Mouse (Mus musculus): ENCODE measurements around the gene Foxf2. TPM values are rescaled to one million over a fixed set of nuclear protein-coding genes. Genes with fewer than 3 reads are reported as not detected.

Gene Foxf2
- total and polyA plus RNA-seq, 2 experiments from 2014 or later = not detected

DNA sequence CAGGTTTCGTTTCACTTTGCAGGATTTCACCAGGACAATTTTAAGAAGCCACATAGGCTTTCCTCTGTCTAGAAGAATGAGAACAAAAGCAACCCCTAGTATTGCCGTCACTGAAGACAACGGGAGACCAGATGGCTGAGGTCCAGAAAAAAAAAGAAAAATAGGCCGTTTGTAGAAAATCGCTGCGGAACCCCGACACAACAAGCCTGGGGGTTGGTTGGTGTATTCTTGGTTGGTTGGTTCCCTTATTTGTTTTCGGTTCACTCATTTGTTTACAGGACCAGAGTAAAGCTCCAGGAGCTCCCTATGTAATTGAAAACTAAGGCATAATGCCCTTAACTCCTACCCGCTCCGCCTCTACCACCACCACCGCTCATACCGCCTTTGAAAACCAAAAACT is 7.6 kb upstream of the Foxf2 start:
- Histone ChIP-seq H3K36me3 (replicated peaks; ENCODE audit: control insufficient read depth, insufficient read depth, low read length) (no peaks in the 10 kb centered on the region), H3K4me2 (ENCODE audit: low read depth, low read length) (peak overlapping the region; percentile 60), H3K27me3 (ENCODE audit: control insufficient read depth, insufficient read depth, low read length) (peaks cover 100% of the 10 kb centered on the region), H3K4me1 (ENCODE audit: control insufficient read depth, insufficient read depth) (no peaks in the 10 kb centered on the region), H3K9ac (replicated peaks; ENCODE audit: low read depth, low read length) (no peak overlapping the region), H3K4me3 (ENCODE audit: low read depth, low read length) (peak overlapping the region; percentile 40), H3K9me3 (replicated peaks; ENCODE audit: control insufficient read depth, low read length) (no peaks in the 10 kb centered on the region), H3K27ac (ENCODE audit: low read depth) (no peak overlapping the region)
- WGBS = 3% methylated on average over 12 of the region's 12 CpGs
- DNase-seq (ENCODE audit: low spot score) = no peak
- no peak for TF ChIP-seq CTCF (IDR thresholded peaks at IDR 0.05; ENCODE audit: low read depth)
- no peak for TF ChIP-seq EP300 (IDR thresholded peaks at IDR 0.05; ENCODE audit: low read depth)
- no peak for ATAC-seq (ENCODE audit: insufficient read depth, low read depth)

DNA sequence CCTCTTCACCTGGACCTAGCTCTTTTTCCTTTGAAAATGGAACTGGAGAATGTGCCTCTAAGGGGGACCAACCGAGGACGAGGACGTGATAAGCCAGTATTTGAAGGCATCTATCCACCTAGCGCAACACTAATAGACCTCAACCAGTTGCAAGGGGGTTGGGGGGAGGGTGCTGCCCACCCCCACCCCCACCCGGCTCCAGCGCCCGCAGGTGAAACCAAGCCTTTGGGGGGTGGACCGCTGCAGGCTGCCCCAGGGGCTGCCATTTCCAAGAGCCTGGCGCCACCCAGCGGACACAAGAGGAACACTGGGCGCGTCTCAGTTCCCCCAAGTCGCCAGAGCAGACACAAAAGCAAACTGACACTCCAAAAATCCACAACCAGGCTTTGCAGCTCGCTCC is 7.2 kb upstream of the Foxf2 start:
- H3K27me3 ChIP-seq (ENCODE audit: control insufficient read depth, insufficient read depth, low read length) = peaks cover 100% of the 10 kb centered on the region
- TF ChIP-seq CTCF (IDR thresholded peaks at IDR 0.05; ENCODE audit: low read depth) (peak; percentile 78), EP300 (IDR thresholded peaks at IDR 0.05; ENCODE audit: low read depth) (no peak)
- H3K9ac ChIP-seq (replicated peaks; ENCODE audit: low read depth, low read length) = no peak overlapping the region
- H3K9me3 ChIP-seq (replicated peaks; ENCODE audit: control insufficient read depth, low read length) = no peaks in the 10 kb centered on the region
- no peak overlapping the region for H3K27ac ChIP-seq (ENCODE audit: low read depth)
- peak overlapping the region; percentile 60 for H3K4me2 ChIP-seq (ENCODE audit: low read depth, low read length)
- ATAC-seq (ENCODE audit: insufficient read depth, low read depth) (peak; percentile 60; the same call in 1 of the 2 replicates), DNase-seq (ENCODE audit: low spot score) (peak; percentile 40)
- H3K36me3 ChIP-seq (replicated peaks; ENCODE audit: control insufficient read depth, insufficient read depth, low read length) = no peaks in the 10 kb centered on the region
- H3K4me1 ChIP-seq (ENCODE audit: control insufficient read depth, insufficient read depth) = no peaks in the 10 kb centered on the region
- WGBS = 3% methylated on average over 14 of the region's 14 CpGs
- peak overlapping the region; percentile 40 for H3K4me3 ChIP-seq (ENCODE audit: low read depth, low read length)

DNA sequence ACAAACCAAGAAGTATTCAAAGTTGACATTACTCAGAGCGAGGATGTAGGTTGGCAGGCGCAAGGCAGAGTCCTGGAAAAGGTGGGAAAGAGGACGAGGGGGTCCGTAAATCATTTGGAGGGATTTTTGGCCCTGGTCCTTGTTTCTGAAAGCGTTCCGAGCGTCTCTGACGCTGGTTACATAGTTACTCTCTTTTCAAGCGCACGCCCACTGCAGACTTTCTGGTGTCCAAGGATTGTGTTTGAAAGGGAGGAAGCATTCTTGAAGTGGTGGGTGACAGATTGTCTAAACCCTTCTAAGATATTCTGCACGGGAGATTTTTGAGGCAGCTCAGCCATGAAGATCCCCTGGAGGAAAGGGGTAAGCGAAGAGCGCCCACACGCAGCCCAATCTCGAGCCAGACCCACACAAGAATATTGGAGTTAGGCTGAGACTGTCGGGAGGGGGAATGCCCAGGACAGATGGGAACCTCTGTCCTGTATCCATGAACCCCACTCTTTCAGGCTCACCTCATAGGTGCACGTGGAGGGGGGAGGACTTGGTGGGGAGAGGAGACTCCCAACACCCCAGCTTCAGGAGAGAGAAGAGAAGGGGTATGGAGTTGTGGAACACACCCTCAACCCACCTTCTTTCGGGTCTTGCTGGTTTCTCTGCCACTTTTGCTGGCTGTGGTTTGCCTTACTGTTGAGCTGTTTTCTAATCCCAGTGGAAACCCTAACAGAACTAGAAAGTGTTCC is 6.5 kb upstream of the Foxf2 start:
- no peak overlapping the region for H3K4me2 ChIP-seq (ENCODE audit: low read depth, low read length)
- H3K36me3 ChIP-seq (replicated peaks; ENCODE audit: control insufficient read depth, insufficient read depth, low read length) = no peaks in the 10 kb centered on the region
- no peaks in the 10 kb centered on the region for H3K4me1 ChIP-seq (ENCODE audit: control insufficient read depth, insufficient read depth)
- H3K27me3 ChIP-seq (ENCODE audit: control insufficient read depth, insufficient read depth, low read length) = peaks cover 100% of the 10 kb centered on the region
- no peak overlapping the region for H3K27ac ChIP-seq (ENCODE audit: low read depth)
- H3K4me3 ChIP-seq (ENCODE audit: low read depth, low read length) = no peak overlapping the region
- no peaks in the 10 kb centered on the region for H3K9me3 ChIP-seq (replicated peaks; ENCODE audit: control insufficient read depth, low read length)
- TF ChIP-seq CTCF (IDR thresholded peaks at IDR 0.05; ENCODE audit: low read depth) (no peak), EP300 (IDR thresholded peaks at IDR 0.05; ENCODE audit: low read depth) (no peak)
- ATAC-seq (ENCODE audit: insufficient read depth, low read depth) (no peak), DNase-seq (ENCODE audit: low spot score) (no peak)
- H3K9ac ChIP-seq (replicated peaks; ENCODE audit: low read depth, low read length) = no peak overlapping the region
- 4% methylated on average over 18 of the region's 18 CpGs for WGBS

DNA sequence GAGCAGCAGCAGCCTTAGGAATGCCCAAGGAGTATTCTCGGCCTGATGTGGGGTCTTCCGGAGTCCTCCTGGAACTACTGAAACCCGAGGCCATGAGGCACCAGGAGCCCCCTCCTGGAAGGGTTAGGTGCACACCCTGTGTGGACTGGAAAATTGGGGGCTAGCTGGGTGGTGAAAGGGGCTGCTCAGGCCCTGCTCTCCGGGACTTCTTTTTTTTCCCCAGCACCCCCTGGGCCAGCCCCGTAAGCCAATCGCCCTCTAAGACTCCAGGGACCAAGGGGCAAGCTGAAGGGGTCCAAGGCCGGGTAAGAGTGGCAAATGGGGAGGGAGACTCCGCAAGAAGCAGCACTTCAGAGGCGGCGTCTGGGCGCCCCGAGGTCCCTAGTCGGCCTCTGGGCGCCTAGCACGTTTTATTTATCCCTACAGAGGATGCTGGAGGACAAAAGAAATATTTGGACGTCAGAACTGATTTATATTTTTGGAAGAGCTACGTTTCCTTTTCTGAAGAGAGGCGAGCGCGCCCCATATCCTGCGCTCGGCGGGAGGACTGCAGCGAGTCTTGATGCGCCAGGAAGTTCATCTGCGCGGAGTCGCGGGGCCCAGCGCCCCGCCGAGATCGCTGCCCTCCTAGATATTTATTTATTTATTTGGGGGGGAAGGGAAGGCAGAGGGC is 5.7 kb upstream of the Foxf2 start:
- DNase-seq (ENCODE audit: low spot score) (no peak), ATAC-seq (ENCODE audit: insufficient read depth, low read depth) (no peak)
- Histone ChIP-seq H3K4me1 (ENCODE audit: control insufficient read depth, insufficient read depth) (0 out of 2 replicates have a peak, but pooled peaks cover 2% of the 10 kb centered on the region), H3K9me3 (replicated peaks; ENCODE audit: control insufficient read depth, low read length) (no peaks in the 10 kb centered on the region), H3K9ac (replicated peaks; ENCODE audit: low read depth, low read length) (no peak overlapping the region), H3K4me2 (ENCODE audit: low read depth, low read length) (no peak overlapping the region), H3K4me3 (ENCODE audit: low read depth, low read length) (no peak overlapping the region), H3K27me3 (ENCODE audit: control insufficient read depth, insufficient read depth, low read length) (peaks cover 100% of the 10 kb centered on the region), H3K36me3 (replicated peaks; ENCODE audit: control insufficient read depth, insufficient read depth, low read length) (no peaks in the 10 kb centered on the region), H3K27ac (ENCODE audit: low read depth) (no peak overlapping the region)
- TF ChIP-seq EP300 (IDR thresholded peaks at IDR 0.05; ENCODE audit: low read depth) (no peak), CTCF (IDR thresholded peaks at IDR 0.05; ENCODE audit: low read depth) (no peak)
- 2% methylated on average over 33 of the region's 33 CpGs for WGBS

DNA sequence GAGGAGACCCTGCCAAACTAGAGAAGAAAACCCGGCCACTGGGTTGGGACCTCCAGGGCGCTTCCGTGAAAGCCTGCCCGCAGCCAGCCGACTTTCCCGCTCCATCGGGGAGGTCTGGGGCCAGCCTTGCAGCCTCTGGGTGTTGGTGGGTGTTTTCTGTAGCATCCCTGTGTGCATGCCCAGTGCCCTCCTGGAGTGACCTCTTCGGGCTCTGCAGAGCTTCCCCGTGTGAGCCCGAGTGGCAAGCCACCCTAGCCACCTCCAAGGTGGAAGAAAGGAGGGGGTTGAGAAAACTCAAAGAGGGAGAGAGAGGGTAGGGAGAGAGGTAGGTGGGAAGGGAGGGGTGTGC is 5.1 kb upstream of the Foxf2 start:
- H3K27me3 ChIP-seq (ENCODE audit: control insufficient read depth, insufficient read depth, low read length) = peaks cover 100% of the 10 kb centered on the region
- ATAC-seq (ENCODE audit: insufficient read depth, low read depth) (no peak), DNase-seq (ENCODE audit: low spot score) (no peak)
- H3K4me2 ChIP-seq (ENCODE audit: low read depth, low read length) = no peak overlapping the region
- no peak overlapping the region for H3K27ac ChIP-seq (ENCODE audit: low read depth)
- H3K36me3 ChIP-seq (replicated peaks; ENCODE audit: control insufficient read depth, insufficient read depth, low read length) = no peaks in the 10 kb centered on the region
- H3K4me1 ChIP-seq (ENCODE audit: control insufficient read depth, insufficient read depth) = 0 out of 2 replicates have a peak, but pooled peaks cover 5% of the 10 kb centered on the region
- no peak overlapping the region for H3K4me3 ChIP-seq (ENCODE audit: low read depth, low read length)
- H3K9me3 ChIP-seq (replicated peaks; ENCODE audit: control insufficient read depth, low read length) = no peaks in the 10 kb centered on the region
- no peak overlapping the region for H3K9ac ChIP-seq (replicated peaks; ENCODE audit: low read depth, low read length)
- under 1% methylated on average over 10 of the region's 10 CpGs for WGBS
- TF ChIP-seq EP300 (IDR thresholded peaks at IDR 0.05; ENCODE audit: low read depth) = no peak
- TF ChIP-seq CTCF (IDR thresholded peaks at IDR 0.05; ENCODE audit: low read depth) = no peak

All from heart, postnatal 0 days (tissue).